Comparison of ENCODE assay signal across 8 mouse cellular contexts in the genomic region with DNA sequence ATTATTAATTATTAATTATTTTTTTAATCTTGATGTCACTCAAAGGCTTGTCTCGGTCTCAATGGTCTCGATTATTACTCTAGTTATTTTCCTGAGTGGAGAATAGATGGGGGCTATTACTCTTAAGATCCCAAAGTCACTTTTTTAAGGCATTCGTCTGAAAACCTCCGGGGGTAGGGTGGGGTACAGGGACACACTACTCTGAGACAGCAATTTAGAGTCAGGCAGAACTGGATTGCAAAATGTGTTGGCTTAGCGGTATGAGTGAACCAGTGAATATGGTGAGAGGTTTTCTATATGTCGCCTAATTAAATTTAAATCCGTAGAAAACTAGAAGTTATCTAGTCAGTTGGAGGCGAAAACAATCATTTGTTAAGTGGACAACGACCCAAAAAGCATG. TPM values are rescaled to one million over a fixed set of nuclear protein-coding genes. Genes with fewer than 3 reads are reported as not detected.
A peak's percentile ranks its signal among the peaks of the same experiment; 100 is the strongest.
DNase-seq lines count a peak whose midpoint lies in the region; ATAC-seq and TF ChIP-seq lines count a peak whose summit lies in the region.

No protein-coding gene starts in this region.

- H3K27ac ChIP-seq in layer of hippocampus, adult 2 months, result peak overlapping the region; percentile 97
- no peak overlapping the region for H3K27ac ChIP-seq in bone marrow, adult 2 months (ENCODE audit: control insufficient read depth, insufficient read depth, low read depth, low read length, poor library complexity)
- no peak overlapping the region for H3K27ac ChIP-seq in forebrain, embryonic 13.5 days
- peak overlapping the region; percentile 99 for H3K27ac ChIP-seq in limb, embryonic 15.5 days
- H3K27ac ChIP-seq in small intestine, adult 2 months (ENCODE audit: insufficient read depth, low read depth, low read length), result no peak overlapping the region

- ATAC-seq in forebrain, embryonic 13.5 days, result no peak; the same call in 1 of the 2 replicates
- ATAC-seq in limb, embryonic 15.5 days (ENCODE audit: insufficient number of reproducible peaks, low FRiP score, low TSS enrichment, low read depth), result no peak

- no peaks in the 10 kb centered on the region for H3K9me3 ChIP-seq in forebrain, embryonic 13.5 days (replicated peaks)
- H3K9me3 ChIP-seq in limb, embryonic 15.5 days, result no peaks in the 10 kb centered on the region

- peak overlapping the region; percentile 65 for H3K4me2 ChIP-seq in forebrain, embryonic 13.5 days
- H3K4me2 ChIP-seq in limb, embryonic 15.5 days, result peak overlapping the region; percentile 42

- H3K4me1 ChIP-seq in bone marrow, adult 2 months (ENCODE audit: control insufficient read depth, insufficient read depth, low read length), result no peaks in the 10 kb centered on the region
- peaks cover 15% of the 10 kb centered on the region for H3K4me1 ChIP-seq in forebrain, embryonic 13.5 days
- H3K4me1 ChIP-seq in limb, embryonic 15.5 days, result peaks cover 5% of the 10 kb centered on the region; the same call in 1 of the 2 replicates
- H3K4me1 ChIP-seq in small intestine, adult 2 months (ENCODE audit: control insufficient read depth, insufficient read depth, insufficient read length, low read length), result no peaks in the 10 kb centered on the region

- H3K9ac ChIP-seq in forebrain, embryonic 13.5 days, result peak overlapping the region; percentile 96
- no peak overlapping the region for H3K9ac ChIP-seq in limb, embryonic 15.5 days

- peaks cover 6% of the 10 kb centered on the region for H3K36me3 ChIP-seq in forebrain, embryonic 13.5 days (ENCODE audit: poor library complexity, severe bottlenecking)
- H3K36me3 ChIP-seq in limb, embryonic 15.5 days, result peaks cover 6% of the 10 kb centered on the region
- peaks cover 5% of the 10 kb centered on the region for H3K36me3 ChIP-seq in small intestine, adult 2 months (ENCODE audit: control insufficient read depth, insufficient read depth, low read length)

- no peak for DNase-seq in layer of hippocampus, adult 2 months (ENCODE audit: low spot score in 2 of 2)
- no peak for DNase-seq in layer of hippocampus, adult 8-10 months (ENCODE audit: low spot score in 2 of 2)
- no peak for DNase-seq in urinary bladder, postnatal 10 days (ENCODE audit: low spot score)
- DNase-seq in left cerebral cortex, adult 18-20 months (ENCODE audit: low spot score in 2 of 2), result no peak

- H3K4me3 ChIP-seq in layer of hippocampus, adult 2 months, result peak overlapping the region; percentile 79
- peak overlapping the region; percentile 41 for H3K4me3 ChIP-seq in bone marrow, adult 2 months (replicated peaks; ENCODE audit: control insufficient read depth, low read depth, low read length)
- peak overlapping the region; percentile 90 for H3K4me3 ChIP-seq in forebrain, embryonic 13.5 days
- peak overlapping the region; percentile 95 for H3K4me3 ChIP-seq in limb, embryonic 15.5 days
- H3K4me3 ChIP-seq in small intestine, adult 2 months (ENCODE audit: low read depth, low read length), result peak overlapping the region; percentile 78

- WGBS in bone marrow, adult 2 months, result 10% methylated on average over 9 of the region's 9 CpGs
- WGBS in forebrain, embryonic 13.5 days, result 13% methylated on average over 9 of the region's 9 CpGs
- 12% methylated on average over 9 of the region's 9 CpGs for WGBS in limb, embryonic 15.5 days
- 10% methylated on average over 9 of the region's 9 CpGs for WGBS in small intestine, adult 2 months

- no peak for TF ChIP-seq CTCF in layer of hippocampus, adult 2 months (conservative IDR thresholded peaks at IDR 0.05)
- TF ChIP-seq CTCF in bone marrow, adult 2 months (IDR thresholded peaks at IDR 0.05; ENCODE audit: control insufficient read depth, insufficient read depth, low read length), result no peak
- TF ChIP-seq CTCF in small intestine, adult 2 months (IDR thresholded peaks at IDR 0.05; ENCODE audit: extremely low read depth, insufficient read length, insufficient replicate concordance, low read depth, low read length), result no peak

- no peak for TF ChIP-seq POLR2A in bone marrow, adult 2 months (IDR thresholded peaks at IDR 0.05; ENCODE audit: borderline replicate concordance, control insufficient read depth, low read depth, low read length)
- TF ChIP-seq POLR2A in small intestine, adult 2 months (IDR thresholded peaks at IDR 0.05; ENCODE audit: low read depth, low read length), result no peak

- no peaks in the 10 kb centered on the region for H3K27me3 ChIP-seq in forebrain, embryonic 13.5 days
- no peaks in the 10 kb centered on the region for H3K27me3 ChIP-seq in limb, embryonic 15.5 days
- no peaks in the 10 kb centered on the region for H3K27me3 ChIP-seq in small intestine, adult 2 months (ENCODE audit: control insufficient read depth, insufficient read depth, low read length)

RNA-seq across cellular contexts. Expression of a gene that starts 0.4 kb away (rescaled TPM):
- total RNA-seq in layer of hippocampus, adult 2 months (2021), result 10 to 100 TPM; 30.2 to 31.4 TPM
- total RNA-seq in layer of hippocampus, adult 8-10 months (2022), result 10 to 100 TPM; 34.0 to 40.8 (median 34.6) TPM
- polyA plus RNA-seq in bone marrow, adult 2 months (2011; ENCODE audit: insufficient read depth, insufficient read length, low replicate concordance, missing spikeins), result 13.7 and 23.6 TPM in 2 replicates
- 50.8 and 54.0 TPM in 2 replicates for polyA plus RNA-seq in forebrain, embryonic 13.5 days (2015; fragmentation: Nextera tagmentation; extraction: Ambion mirVana)
- polyA plus RNA-seq in limb, embryonic 15.5 days (2015; fragmentation: Nextera tagmentation; extraction: Ambion mirVana), result 38.9 and 40.6 TPM in 2 replicates
- polyA plus RNA-seq in small intestine, adult 2 months (2012; rRNA removed), result 0.49 and 0.69 TPM in 2 replicates
- 10 to 100 TPM; 32.1 to 32.8 TPM for total RNA-seq in left cerebral cortex, adult 18-20 months (2021)

RNA-seq across cellular contexts. Expression of a gene that starts 0.8 kb away (rescaled TPM):
- total RNA-seq in layer of hippocampus, adult 2 months (2021), result 10 to 100 TPM; 26.3 to 26.5 TPM
- total RNA-seq in layer of hippocampus, adult 8-10 months (2022), result 10 to 100 TPM; 22.2 to 33.6 (median 24.8) TPM
- 1.5 and 3.6 TPM in 2 replicates for polyA plus RNA-seq in bone marrow, adult 2 months (2011; ENCODE audit: insufficient read depth, insufficient read length, low replicate concordance, missing spikeins)
- 6.6 and 6.9 TPM in 2 replicates for polyA plus RNA-seq in forebrain, embryonic 13.5 days (2015; fragmentation: Nextera tagmentation; extraction: Ambion mirVana)
- 5.8 and 6.8 TPM in 2 replicates for polyA plus RNA-seq in limb, embryonic 15.5 days (2015; fragmentation: Nextera tagmentation; extraction: Ambion mirVana)
- 0.42 and 0.77 TPM in 2 replicates for polyA plus RNA-seq in small intestine, adult 2 months (2012; rRNA removed)
- total RNA-seq in left cerebral cortex, adult 18-20 months (2021), result 10 to 100 TPM; 23.6 to 24.0 TPM

RNA-seq across cellular contexts. Expression of a gene that starts 55.9 kb away (rescaled TPM):
- 10 to 100 TPM; 35.6 to 39.5 TPM for total RNA-seq in layer of hippocampus, adult 2 months (2021)
- 10 to 100 TPM; 34.3 to 38.9 (median 36.1) TPM for total RNA-seq in layer of hippocampus, adult 8-10 months (2022)
- not detected in 2 replicates for polyA plus RNA-seq in bone marrow, adult 2 months (2011; ENCODE audit: insufficient read depth, insufficient read length, low replicate concordance, missing spikeins)
- polyA plus RNA-seq in forebrain, embryonic 13.5 days (2015; fragmentation: Nextera tagmentation; extraction: Ambion mirVana), result 11.4 and 13.4 TPM in 2 replicates
- polyA plus RNA-seq in limb, embryonic 15.5 days (2015; fragmentation: Nextera tagmentation; extraction: Ambion mirVana), result 0.84 and 1.0 TPM in 2 replicates
- 0.03 TPM in 2 replicates for polyA plus RNA-seq in small intestine, adult 2 months (2012; rRNA removed)
- 10 to 100 TPM; 37.9 to 40.2 TPM for total RNA-seq in left cerebral cortex, adult 18-20 months (2021)

Comparison
In these comparisons a context has a peak if more than half of its experiments do, and no peak if none do; other contexts are left out.
1. H3K27ac ChIP-seq: peak in layer of hippocampus, adult 2 months (single experiment) and limb, embryonic 15.5 days (single experiment); none in bone marrow, adult 2 months (single experiment), forebrain, embryonic 13.5 days (single experiment) and small intestine, adult 2 months (single experiment).
2. H3K4me3 ChIP-seq: peak in every context shown above with its lines; median percentile 95 in limb, embryonic 15.5 days; 90 in forebrain, embryonic 13.5 days; 79 in layer of hippocampus, adult 2 months; 78 in small intestine, adult 2 months; 41 in bone marrow, adult 2 months.